Mouse (Mus musculus): Measurements from ENCODE around the gene Inpp5b.

DNA sequence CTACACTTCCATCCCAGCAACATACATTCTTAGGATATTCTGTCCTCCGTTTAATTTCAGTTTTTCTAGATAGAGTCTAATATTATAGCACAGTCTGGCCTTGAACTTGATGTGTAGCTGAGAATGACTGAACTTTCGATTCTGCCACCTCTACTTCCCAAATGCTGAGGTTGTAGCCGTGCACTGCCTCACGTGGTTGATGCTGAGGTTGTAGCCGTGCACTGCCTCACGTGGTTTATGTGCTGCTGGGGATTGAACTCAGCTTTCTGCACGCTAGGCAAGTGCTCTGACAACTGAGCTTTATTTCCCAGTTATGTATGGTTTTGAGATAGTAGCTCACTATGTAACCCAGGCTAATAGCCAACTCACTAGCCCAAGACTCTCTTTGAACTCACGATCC lies 54.5 kb downstream of the Inpp5b start:
- no peak for TF ChIP-seq POLR2A (IDR thresholded peaks at IDR 0.05; ENCODE audit: borderline replicate concordance, extremely low read depth, low read depth, low read length)
- TF ChIP-seq CTCF (IDR thresholded peaks at IDR 0.05; ENCODE audit: insufficient read depth, low read length), result no peak

Data from lung, adult 2 months (tissue).